Mouse (Mus musculus) spleen, postnatal 10 days (tissue): ENCODE measurements at regions not wholly inside any gene's neighbourhood (a gene's known extent, or its start where the extent isn't known, plus 50 kb on each side); places are given as distances from the start of the nearest gene placed in this dataset.

Source experiments
- DNase-seq, 2 experiments: peaks; one replicate each; pipeline ENCODE4 v3.0.0; 2021 to 2022; ENCODE audit warnings: low spot score in 2 of 2

DNA sequence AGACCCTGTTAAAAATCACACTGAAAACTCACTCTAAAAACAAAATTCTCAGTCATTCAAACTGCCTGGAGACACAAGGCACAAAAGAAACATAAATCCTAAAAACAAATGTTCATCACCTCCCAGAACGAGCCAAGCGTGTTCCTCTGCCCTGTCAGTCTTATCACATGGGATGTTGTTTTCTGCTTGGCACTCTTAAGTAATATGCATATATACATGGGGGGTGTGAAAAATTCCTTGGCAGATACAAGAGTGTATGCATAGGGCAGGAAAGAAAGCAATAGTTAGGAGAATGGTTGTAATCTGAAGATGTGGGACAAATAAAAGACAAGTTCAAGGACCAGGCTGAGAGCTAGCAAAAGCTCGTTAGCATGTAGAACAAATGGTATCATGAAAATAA lies 179.4 kb downstream of the Qdpr start:
- no peak for DNase-seq

- DNase-seq, result no peak
Measured at GRCm38 (mm10) chr5:45269391-45269790, 180.6 kb downstream of the Qdpr start.

DNA sequence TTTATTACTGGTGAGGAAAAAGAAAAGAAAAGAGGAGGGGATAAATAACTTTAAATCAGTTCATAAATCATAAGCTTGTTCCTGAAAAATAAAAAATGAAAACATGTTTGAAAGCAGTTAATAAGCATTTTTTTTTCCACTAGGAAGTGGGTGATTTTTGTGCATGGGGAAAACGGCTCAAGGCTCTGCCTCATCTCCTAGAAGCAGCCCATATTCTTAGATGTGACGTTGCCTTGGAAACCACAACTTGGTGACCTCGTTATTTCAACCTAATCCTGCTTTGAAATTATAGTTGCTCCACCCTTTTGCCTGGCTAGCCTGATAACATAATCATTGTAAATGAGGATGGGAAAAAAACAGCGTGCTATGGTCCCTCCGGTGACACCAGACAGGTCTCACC lies 183.1 kb downstream of the Qdpr start:
- DNase-seq, result no peak

GRCm38 (mm10) chr5:45258486-45258885 lies 191.6 kb downstream of the Qdpr start:
- no peak for DNase-seq

DNA sequence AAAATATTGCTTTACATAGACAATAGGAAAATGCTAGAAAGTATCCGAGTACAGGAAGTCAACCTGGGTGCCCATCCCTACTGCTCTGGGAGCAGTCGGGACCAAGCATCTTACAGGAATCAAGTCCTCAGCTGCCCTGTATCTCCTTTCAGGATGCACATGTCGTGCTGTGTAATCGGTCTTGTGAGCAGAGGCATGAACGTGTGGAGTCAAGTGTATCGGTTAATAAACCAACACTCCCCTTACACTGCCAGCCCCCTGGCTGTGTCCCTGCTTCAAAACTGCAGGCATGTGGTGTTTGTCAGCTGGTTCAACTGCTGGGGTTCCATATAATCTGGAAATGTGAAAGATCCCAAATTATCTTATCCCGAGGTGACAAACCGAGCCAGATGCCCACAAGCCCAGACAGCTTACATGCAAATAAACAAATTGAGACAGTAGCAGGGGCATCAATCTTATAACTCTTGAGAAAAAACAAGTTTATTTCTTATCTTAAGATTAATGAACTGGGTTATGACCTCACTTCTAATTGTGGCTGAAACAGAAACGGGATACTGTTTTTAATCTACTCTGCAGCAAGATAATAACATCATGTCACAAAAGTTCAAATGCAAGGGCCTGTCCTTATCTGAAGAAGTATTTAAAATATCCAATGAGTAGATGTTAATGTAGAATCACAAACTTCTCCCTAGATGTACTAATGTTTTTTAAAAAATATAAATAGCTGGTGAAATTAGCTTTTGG lies 193.6 kb downstream of the Qdpr start:
- DNase-seq, result no peak

GRCm38 (mm10) chr5:45231856-45232255 lies 218.2 kb downstream of the Qdpr start:
- DNase-seq, result no peak

- no peak for DNase-seq
Measured at GRCm38 (mm10) chr5:45230097-45230496, 219.9 kb downstream of the Qdpr start.

DNA sequence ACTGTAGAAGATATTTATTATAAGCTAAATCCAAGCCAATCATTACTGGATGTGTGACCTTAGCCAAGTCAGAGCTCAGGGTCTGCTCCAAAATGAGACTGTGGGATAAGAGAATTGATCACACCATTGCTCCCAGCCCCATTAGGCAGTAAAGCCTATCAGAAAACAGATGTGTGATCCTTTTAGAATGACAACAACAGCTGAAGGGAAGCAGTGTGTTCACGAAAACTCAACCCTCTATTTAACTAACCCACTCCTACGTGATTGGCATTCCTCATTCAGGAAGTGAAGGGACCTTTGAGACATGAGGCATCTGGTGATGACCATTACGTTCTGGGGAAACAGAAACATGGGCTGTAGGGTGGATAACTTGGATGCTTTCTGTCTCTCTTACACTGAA lies 220.6 kb downstream of the Qdpr start:
- no peak for DNase-seq

GRCm38 (mm10) chr5:45228226-45228927 lies 221.7 kb downstream of the Qdpr start:
- DNase-seq, result no peak

DNA sequence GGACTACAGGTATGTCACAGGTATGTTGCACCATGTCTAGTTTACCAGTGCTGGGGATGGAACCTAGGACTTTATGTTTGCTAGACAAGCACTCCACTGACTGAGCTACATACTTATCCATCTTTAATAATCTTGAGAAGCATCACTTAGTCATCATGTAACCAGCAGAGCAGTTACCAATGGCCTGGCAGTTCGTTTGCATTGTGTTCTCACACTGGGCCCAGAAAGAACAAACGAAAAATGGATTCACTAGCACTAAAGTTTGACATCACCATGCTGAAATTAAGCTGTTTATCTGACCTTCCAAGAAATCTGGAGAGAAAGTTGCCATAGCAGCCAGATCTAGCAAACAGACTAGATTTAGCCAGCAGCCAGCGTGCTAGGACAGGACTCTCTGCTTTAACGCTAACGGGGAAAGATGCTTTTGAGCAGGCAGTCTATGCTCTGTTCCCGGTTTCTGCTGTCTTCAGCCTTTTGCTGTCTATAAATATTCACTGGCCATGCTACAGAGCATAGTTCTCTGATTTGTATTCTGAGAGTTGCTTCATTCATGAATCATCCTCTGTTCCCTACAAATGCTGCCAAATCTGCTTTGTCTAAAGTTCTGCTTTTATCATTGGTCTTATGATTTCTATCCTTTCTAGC lies 229.6 kb downstream of the Qdpr start:
- DNase-seq, result no peak

DNA sequence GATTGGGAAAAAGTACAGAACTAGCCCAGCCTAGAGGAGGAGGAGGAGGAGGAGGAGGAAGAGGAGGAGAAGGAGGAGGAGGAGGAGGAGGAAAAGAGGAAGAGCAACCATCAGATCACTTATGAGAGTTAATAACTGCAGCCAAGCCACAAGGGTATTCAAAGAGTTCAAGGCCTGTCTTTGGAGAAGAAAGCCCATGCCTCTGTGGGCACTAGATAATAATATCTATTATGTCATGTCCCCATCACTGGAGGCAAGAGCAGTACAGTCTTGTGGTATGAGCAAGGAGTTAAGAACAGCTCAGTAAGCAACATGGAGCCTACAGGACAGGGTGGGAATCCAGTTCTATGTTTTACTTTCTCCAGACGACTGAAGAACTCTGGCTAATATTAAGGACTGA lies 230.5 kb downstream of the Qdpr start:
- DNase-seq, result no peak

GRCm38 (mm10) chr5:45219101-45219500 lies 230.9 kb downstream of the Qdpr start:
- no peak for DNase-seq

DNA sequence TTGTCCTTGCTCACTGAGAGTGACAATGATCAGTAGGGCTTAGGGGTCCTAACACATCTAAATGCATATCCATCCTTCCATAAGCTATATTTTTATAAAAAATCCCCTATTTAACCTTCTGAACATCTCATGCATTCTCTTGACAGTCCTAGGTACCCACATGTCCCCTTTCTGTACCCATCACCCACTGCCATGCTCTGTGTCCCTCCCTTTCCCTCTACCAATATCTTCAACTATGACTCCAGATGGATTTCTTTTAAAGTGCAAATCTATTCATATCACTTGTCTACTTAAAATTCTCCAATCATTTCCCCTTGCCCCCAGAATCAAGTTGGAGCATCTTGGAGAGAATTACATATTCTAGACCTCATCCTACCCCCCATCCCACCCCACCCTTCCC lies 235.6 kb downstream of the Qdpr start:
- no peak for DNase-seq

- DNase-seq, result no peak
Measured at GRCm38 (mm10) chr5:45198408-45198807, 251.6 kb downstream of the Qdpr start.

- DNase-seq, result no peak
Measured at GRCm38 (mm10) chr5:45196159-45196558, 253.9 kb downstream of the Qdpr start.

DNA sequence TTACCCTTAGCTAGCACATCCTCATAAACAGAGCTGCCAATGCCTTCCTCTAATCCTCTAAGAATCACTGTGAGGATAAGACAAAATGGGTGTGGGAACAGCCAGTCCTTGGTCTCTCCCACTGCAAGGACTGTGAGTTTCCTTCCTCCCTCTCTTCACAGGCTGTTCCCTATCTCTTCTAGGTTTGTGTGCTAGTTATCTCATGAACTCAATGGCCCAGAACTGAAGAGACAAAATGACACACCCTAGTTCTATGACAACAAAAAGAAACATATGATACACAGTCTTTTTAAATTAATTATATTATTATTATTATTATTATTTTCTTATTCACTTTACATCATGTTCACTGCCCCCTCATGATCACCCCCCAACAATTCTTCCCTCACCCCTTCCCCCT lies 257.7 kb downstream of the Qdpr start:
- no peak for DNase-seq

DNA sequence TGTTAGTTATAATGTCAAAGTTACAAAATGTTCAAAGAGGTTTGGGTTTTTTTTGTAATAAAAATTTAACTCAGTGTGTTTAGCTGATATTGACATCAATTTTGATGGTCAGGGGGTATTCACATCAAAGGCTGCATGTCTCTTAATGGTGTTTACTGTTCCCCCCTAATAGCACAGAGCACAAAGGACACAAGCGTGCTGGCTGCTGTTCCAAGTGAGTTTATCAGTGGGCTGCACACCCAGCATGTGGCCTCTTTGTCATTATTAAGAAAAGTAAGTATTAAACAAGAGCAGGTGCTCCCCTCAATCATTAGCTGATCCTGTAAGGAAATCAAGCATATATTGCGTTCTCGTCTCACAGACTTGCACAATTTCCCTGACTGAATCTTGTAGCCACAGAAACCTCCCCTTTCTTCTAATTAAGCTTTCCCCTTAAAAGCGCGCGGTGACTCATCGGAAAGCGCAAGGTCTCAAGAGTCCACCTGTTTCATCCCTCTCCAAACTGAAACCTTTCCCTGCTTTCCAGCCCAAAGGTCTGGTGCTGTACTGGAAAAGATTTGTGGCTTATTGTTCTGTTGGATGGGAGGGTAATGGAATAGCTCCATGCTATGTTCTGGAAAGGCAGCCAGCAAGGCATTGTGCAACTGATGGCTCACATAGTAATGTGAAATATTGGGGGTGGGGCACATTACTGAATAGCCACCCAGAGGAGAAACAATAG lies 276.8 kb downstream of the Qdpr start:
- no peak for DNase-seq

DNA sequence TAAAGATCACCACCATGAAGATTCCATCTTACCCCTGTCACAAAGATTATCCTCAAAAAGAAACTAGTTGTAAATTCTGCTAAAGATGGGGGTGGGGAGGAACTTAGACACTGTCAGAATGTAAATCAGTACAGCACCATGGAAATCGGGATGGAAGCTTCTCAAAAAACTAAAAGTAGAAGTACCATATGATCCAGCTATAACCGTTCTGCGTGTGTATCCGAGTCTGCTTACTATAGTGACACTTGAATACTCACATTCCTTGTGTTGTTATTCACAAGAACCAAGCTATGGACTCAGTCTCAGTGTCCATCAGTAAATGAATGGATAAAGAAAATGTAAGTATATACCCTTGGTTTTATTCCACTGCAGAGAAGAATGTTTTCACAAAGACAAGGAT lies 290.8 kb downstream of the Qdpr start:
- no peak for DNase-seq

- DNase-seq, result no peak
Measured at GRCm38 (mm10) chr5:45154936-45155335, 295.1 kb downstream of the Qdpr start.

DNA sequence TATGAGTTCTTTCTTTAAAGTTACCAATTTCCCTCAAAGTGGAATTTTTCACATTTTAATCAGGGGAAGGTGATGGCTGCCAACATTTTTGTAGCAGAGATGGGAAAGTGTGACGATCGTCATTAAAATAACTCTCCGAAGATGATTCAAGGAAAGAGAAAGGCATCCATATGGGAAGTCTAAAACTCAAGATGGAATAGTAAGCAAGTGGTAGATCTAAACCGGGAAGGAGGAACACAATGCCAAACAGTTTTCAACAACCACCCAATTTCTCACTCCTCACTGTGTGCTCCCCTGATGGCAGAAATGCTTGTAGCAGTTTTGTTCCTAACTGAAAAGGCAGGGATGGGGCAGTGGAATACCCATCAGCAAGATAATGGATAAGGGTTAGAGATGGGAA lies 305.9 kb downstream of the Qdpr start:
- DNase-seq, result no peak

- DNase-seq, result no peak
Measured at GRCm38 (mm10) chr5:45137198-45137973, 312.6 kb downstream of the Qdpr start.

DNA sequence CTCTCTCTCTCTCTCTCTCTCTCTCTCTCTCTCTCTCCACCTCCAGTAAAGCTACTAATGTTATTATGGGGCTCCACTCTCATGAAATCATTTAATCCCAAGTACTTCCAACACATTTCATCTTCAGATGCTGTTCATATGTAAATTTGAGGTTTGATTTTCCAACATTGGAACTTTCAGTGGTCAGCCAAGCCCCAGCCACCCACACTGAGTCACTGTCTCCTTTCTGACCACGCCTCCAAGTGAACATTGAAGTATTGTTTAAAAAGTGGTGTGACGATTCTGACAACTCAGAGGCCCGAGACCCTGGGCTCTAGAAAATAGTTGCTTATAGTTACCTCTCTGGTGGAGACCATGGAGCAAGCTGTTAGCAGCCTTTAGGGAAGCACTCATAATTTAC lies 313.3 kb downstream of the Qdpr start:
- no peak for DNase-seq
